Mouse (Mus musculus) left cerebral cortex, adult 8-10 months (tissue): ENCODE measurements at regions not wholly inside any gene's neighbourhood (a gene's known extent, or its start where the extent isn't known, plus 50 kb on each side); places are given as distances from the start of the nearest gene placed in this dataset.
"Not testable (repeated sequence)": the region's sequence is repeated elsewhere in the genome, so short reads cannot be mapped to it uniquely, and the experiment has no call there.

Experiments
- DNase-seq, 2 experiments: peaks; one replicate each; pipeline ENCODE4 v3.0.0; 2022; ENCODE audit warnings: low spot score in 2 of 2

- DNase-seq, result no peak
Observed at GRCm38 (mm10) chr2:181930037-181930436, 60.9 kb upstream of the Gm14496 start.

- not testable (repeated sequence) for DNase-seq
Observed at GRCm38 (mm10) chr2:181930538-181930937, 60.4 kb upstream of the Gm14496 start.

GRCm38 (mm10) chr2:181931077-181931815 is 59.7 kb upstream of the Gm14496 start:
- DNase-seq, result peak in 1 of 2 experiments; percentile 6

- no peak for DNase-seq
Observed at GRCm38 (mm10) chr2:181931918-181932605, 58.9 kb upstream of the Gm14496 start.
